Mouse (Mus musculus) mouse embryonic stem cell (cell line): ENCODE data around the gene Ccdc181.
"Not testable (repeated sequence)": the region's sequence is repeated elsewhere in the genome, so short reads cannot be mapped to it uniquely, and the experiment has no call there.

Experiments
- in situ Hi-C, 2 experiments: fragments of 300-500 bp; cut with MboI; formaldehyde crosslinking; loops; 1 replicate in 1 of 2; 3 replicates in 1 of 2; pipeline ENCODE4 v1.14.3; 2019 to 2020; ENCODE audit warnings: low sequenced_read_pairs in 2 of 2, low pct_unique_long_range_greater_than_20kb in 1 of 2, mixed read lengths in 1 of 2; ENCODE audit not compliant: unreplicated experiment in 1 of 2

Ccdc181 gene

GRCm38 (mm10) chr1:164275455-164275954, at the start of gene Ccdc181:
Gene Ccdc181 (plus strand): TSS chr1:164275585.
- in situ Hi-C loops, result no loop called here

GRCm38 (mm10) chr1:164231937-164232570, 43.3 kb upstream of the Ccdc181 start:
- in situ Hi-C loops, result not testable (repeated sequence)

- in situ Hi-C loops, result no loop called here
These were observed 41.9 kb upstream of the Ccdc181 start for GRCm38 (mm10) chr1:164233447-164233846.

- in situ Hi-C loops, result no loop called here
These were observed 40.3 kb upstream of the Ccdc181 start for GRCm38 (mm10) chr1:164235078-164235477.

- in situ Hi-C loops, result no loop called here
These were observed 39.3 kb upstream of the Ccdc181 start for GRCm38 (mm10) chr1:164236078-164236477.

- in situ Hi-C loops, result no loop called here
These were observed 33.9 kb upstream of the Ccdc181 start for GRCm38 (mm10) chr1:164241494-164241893.

- in situ Hi-C loops, result no loop called here
These were observed 32.6 kb upstream of the Ccdc181 start for GRCm38 (mm10) chr1:164242809-164243208.

- in situ Hi-C loops, result no loop called here
These were observed 27.9 kb upstream of the Ccdc181 start for GRCm38 (mm10) chr1:164247442-164247841.

- in situ Hi-C loops, result no loop called here
These were observed 27.4 kb upstream of the Ccdc181 start for GRCm38 (mm10) chr1:164247971-164248370.

- in situ Hi-C loops, result no loop called here
These were observed 26.7 kb upstream of the Ccdc181 start, which contains the start of gene Slc19a2 for GRCm38 (mm10) chr1:164248465-164249331. Gene Slc19a2 (plus strand): TSS chr1:164249046.

- in situ Hi-C loops, result no loop called here
These were observed 26.1 kb upstream of the Ccdc181 start for GRCm38 (mm10) chr1:164249332-164249711.

GRCm38 (mm10) chr1:164250391-164251150, 24.8 kb upstream of the Ccdc181 start:
- in situ Hi-C loops, result no loop called here

GRCm38 (mm10) chr1:164251438-164251837, 23.9 kb upstream of the Ccdc181 start:
- in situ Hi-C loops, result no loop called here

GRCm38 (mm10) chr1:164252551-164252950, 22.8 kb upstream of the Ccdc181 start:
- in situ Hi-C loops, result no loop called here

GRCm38 (mm10) chr1:164254836-164255235, 20.5 kb upstream of the Ccdc181 start:
- in situ Hi-C loops, result no loop called here

GRCm38 (mm10) chr1:164260171-164261028, 15.0 kb upstream of the Ccdc181 start:
- in situ Hi-C loops, result no loop called here

GRCm38 (mm10) chr1:164261553-164261952, 13.8 kb upstream of the Ccdc181 start:
- in situ Hi-C loops, result no loop called here

- in situ Hi-C loops, result no loop called here
These were observed 4.4 kb upstream of the Ccdc181 start for GRCm38 (mm10) chr1:164270941-164271340.
